Mouse (Mus musculus): ENCODE measurements around the gene Cacnb3. TPM values are rescaled to one million over a fixed set of nuclear protein-coding genes. Genes with fewer than 3 reads are reported as not detected.

The Cacnb3 gene
- polyA plus RNA-seq, 2 experiments, result 0.42 to 0.85 TPM

- H3K4me2 ChIP-seq (ENCODE audit: low read depth), result peak within 1 kb of the TSS; percentile 88
- peak within 1 kb of the TSS; percentile 90 to 95 for H3K4me3 ChIP-seq (ENCODE audit: insufficient read depth in 1 of 2, low read depth in 2 of 2, low read length in 2 of 2)
- 3% methylated on average over 47 of the region's 48 CpGs for WGBS (ENCODE audit: insufficient replicate concordance)
- TF ChIP-seq EP300 (IDR thresholded peaks at IDR 0.05; ENCODE audit: low read depth) (no peak), CTCF (IDR thresholded peaks at IDR 0.05; ENCODE audit: low read depth) (no peak)
- peaks cover 0 to 4% of the 10 kb centered on the region in 2 experiments; a peak in 1 of 4 replicates for H3K4me1 ChIP-seq (replicated peaks; ENCODE audit: control insufficient read depth in 2 of 2, insufficient read depth in 2 of 2, low read length in 1 of 2)
- peak; percentile 95 for ATAC-seq (ENCODE audit: insufficient read depth)
- peak; percentile 91 to 94 (median 93) for DNase-seq (ENCODE audit: low read depth in 3 of 3, low spot score in 3 of 3)
- H3K9ac ChIP-seq (replicated peaks), result peak within 1 kb of the TSS; percentile 97
- H3K36me3 ChIP-seq (replicated peaks; ENCODE audit: control insufficient read depth, insufficient read depth, low read depth), result peaks cover 16% of the 10 kb centered on the region
- H3K9me3 ChIP-seq (ENCODE audit: control insufficient read depth, low read length), result no peaks in the 10 kb centered on the region
- H3K27ac ChIP-seq, result peak within 1 kb of the TSS; percentile 83
- no peaks in the 10 kb centered on the region; the same call in 1 of the 2 replicates for H3K27me3 ChIP-seq (ENCODE audit: control insufficient read depth, insufficient read depth, low read length)
These were observed 32.2 kb downstream of the Cacnb3 start, which contains the start of gene Ddx23 for GRCm38 (mm10) chr15:98662567-98663545. TSS of gene Ddx23 (minus strand) at chr15:98662894.

GRCm38 (mm10) chr15:98664042-98664907 lies 33.6 kb downstream of the Cacnb3 start:
- TF ChIP-seq EP300 (IDR thresholded peaks at IDR 0.05; ENCODE audit: low read depth) (no peak), CTCF (IDR thresholded peaks at IDR 0.05; ENCODE audit: low read depth) (peak; percentile 34; the same call in 1 of the 2 replicates)
- H3K4me1 ChIP-seq (replicated peaks; ENCODE audit: control insufficient read depth in 2 of 2, insufficient read depth in 2 of 2, low read length in 1 of 2), result peaks cover 0 to 4% of the 10 kb centered on the region in 2 experiments; a peak in 1 of 4 replicates
- no peak for ATAC-seq (ENCODE audit: insufficient read depth)
- H3K9ac ChIP-seq (replicated peaks), result no peak overlapping the region
- H3K36me3 ChIP-seq (replicated peaks; ENCODE audit: control insufficient read depth, insufficient read depth, low read depth), result peaks cover 3% of the 10 kb centered on the region; the same call in 1 of the 2 replicates
- WGBS (ENCODE audit: insufficient replicate concordance), result 63% methylated on average over 11 of the region's 11 CpGs
- no peak for DNase-seq (ENCODE audit: low read depth in 3 of 3, low spot score in 3 of 3)
- H3K9me3 ChIP-seq (ENCODE audit: control insufficient read depth, low read length), result no peaks in the 10 kb centered on the region
- H3K4me2 ChIP-seq (ENCODE audit: low read depth), result no peak overlapping the region
- H3K27me3 ChIP-seq (ENCODE audit: control insufficient read depth, insufficient read depth, low read length), result no peaks in the 10 kb centered on the region; the same call in 1 of the 2 replicates
- no peak overlapping the region for H3K4me3 ChIP-seq (ENCODE audit: insufficient read depth in 1 of 2, low read depth in 2 of 2, low read length in 2 of 2)
- no peak overlapping the region for H3K27ac ChIP-seq

- Histone ChIP-seq H3K9ac (replicated peaks) (no peak overlapping the region), H3K4me1 (replicated peaks; ENCODE audit: control insufficient read depth in 2 of 2, insufficient read depth in 2 of 2, low read length in 1 of 2) (0 out of 4 replicates have a peak, but pooled peaks cover 0 to 3% of the 10 kb centered on the region in 2 experiments), H3K4me2 (ENCODE audit: low read depth) (no peak overlapping the region), H3K4me3 (ENCODE audit: insufficient read depth in 1 of 2, low read depth in 2 of 2, low read length in 2 of 2) (no peak overlapping the region), H3K9me3 (ENCODE audit: control insufficient read depth, low read length) (no peaks in the 10 kb centered on the region), H3K36me3 (replicated peaks; ENCODE audit: control insufficient read depth, insufficient read depth, low read depth) (no peaks in the 10 kb centered on the region), H3K27ac (no peak overlapping the region), H3K27me3 (ENCODE audit: control insufficient read depth, insufficient read depth, low read length) (peaks cover 36% of the 10 kb centered on the region)
- TF ChIP-seq CTCF (IDR thresholded peaks at IDR 0.05; ENCODE audit: low read depth) (no peak), EP300 (IDR thresholded peaks at IDR 0.05; ENCODE audit: low read depth) (no peak)
- ATAC-seq (ENCODE audit: insufficient read depth) (no peak), DNase-seq (ENCODE audit: low read depth in 3 of 3, low spot score in 3 of 3) (no peak)
- WGBS (ENCODE audit: insufficient replicate concordance), result 54% methylated on average over 4 of the region's 4 CpGs
These were observed 42.0 kb downstream of the Cacnb3 start for GRCm38 (mm10) chr15:98672592-98672991.

GRCm38 (mm10) chr15:98673732-98674131 lies 43.1 kb downstream of the Cacnb3 start:
- H3K4me3 ChIP-seq (ENCODE audit: insufficient read depth in 1 of 2, low read depth in 2 of 2, low read length in 2 of 2), result no peak overlapping the region
- DNase-seq (ENCODE audit: low read depth in 3 of 3, low spot score in 3 of 3) (no peak), ATAC-seq (ENCODE audit: insufficient read depth) (no peak)
- 0 out of 4 replicates have a peak, but pooled peaks cover 0 to 6% of the 10 kb centered on the region in 2 experiments for H3K4me1 ChIP-seq (replicated peaks; ENCODE audit: control insufficient read depth in 2 of 2, insufficient read depth in 2 of 2, low read length in 1 of 2)
- H3K9ac ChIP-seq (replicated peaks), result no peak overlapping the region
- TF ChIP-seq CTCF (IDR thresholded peaks at IDR 0.05; ENCODE audit: low read depth), result no peak
- 55% methylated on average over 7 of the region's 7 CpGs for WGBS (ENCODE audit: insufficient replicate concordance)
- no peak overlapping the region for H3K27ac ChIP-seq
- H3K36me3 ChIP-seq (replicated peaks; ENCODE audit: control insufficient read depth, insufficient read depth, low read depth), result no peaks in the 10 kb centered on the region
- H3K27me3 ChIP-seq (ENCODE audit: control insufficient read depth, insufficient read depth, low read length), result peaks cover 44% of the 10 kb centered on the region
- no peak overlapping the region for H3K4me2 ChIP-seq (ENCODE audit: low read depth)
- H3K9me3 ChIP-seq (ENCODE audit: control insufficient read depth, low read length), result no peaks in the 10 kb centered on the region
